Mouse (Mus musculus) kidney, embryonic 14.5 days (tissue): ENCODE measurements at regions not wholly inside any gene's neighbourhood (a gene's known extent, or its start where the extent isn't known, plus 50 kb on each side); places are given as distances from the start of the nearest gene placed in this dataset.

ENCODE experiments used
- ATAC-seq: fragments of 200-750 bp; cut with Nextera tagmentation; 2 replicates; pipeline ENCODE4 v1.8.0; 2017; ENCODE audit warnings: moderate number of reproducible peaks, mild to moderate bottlenecking, moderate TSS enrichment, moderate library complexity; ENCODE audit not compliant: low FRiP score, low TSS enrichment
- H3K27ac ChIP-seq: fragments of 300-500 bp; sonication (generic); 2 replicates; pipeline ENCODE4 v1.5.1; 2014; ENCODE audit warnings: low read depth, mild to moderate bottlenecking, low read length, moderate library complexity, mixed read lengths
- H3K27me3 ChIP-seq: fragments of 300-500 bp; sonication (generic); 2 replicates; pipeline ENCODE4 v1.6.1; 2014; ENCODE audit warnings: mild to moderate bottlenecking, low read length; ENCODE audit not compliant: control insufficient read depth, insufficient read depth
- H3K36me3 ChIP-seq: fragments of 300-500 bp; sonication (generic); 2 replicates; pipeline ENCODE4 v1.6.1; 2014; ENCODE audit warnings: low read length, mixed read lengths; ENCODE audit not compliant: control insufficient read depth, insufficient read depth
- H3K4me1 ChIP-seq: fragments of 300-500 bp; sonication (generic); 2 replicates; pipeline ENCODE4 v1.6.1; 2014; ENCODE audit warnings: low read length, mixed read lengths; ENCODE audit not compliant: control insufficient read depth, insufficient read depth
- H3K4me2 ChIP-seq: fragments of 300-500 bp; sonication (generic); replicated peaks from 2 replicates; pipeline ENCODE4 v1.6.1; 2014; ENCODE audit warnings: low read depth, mild to moderate bottlenecking, low read length
- H3K4me3 ChIP-seq: fragments of 300-500 bp; sonication (generic); 2 replicates; pipeline ENCODE4 v1.5.1; 2014; ENCODE audit warnings: mild to moderate bottlenecking, low read length
- H3K9ac ChIP-seq: fragments of 300-500 bp; sonication (generic); 2 replicates; pipeline ENCODE4 v1.6.1; 2014; ENCODE audit warnings: low read depth, mild to moderate bottlenecking, low read length, moderate library complexity
- H3K9me3 ChIP-seq: fragments of 300-500 bp; sonication (generic); 2 replicates; pipeline ENCODE4 v1.6.1; 2016; ENCODE audit warnings: low read length; ENCODE audit not compliant: control insufficient read depth
- WGBS: fragments of 180-500 bp; shearing (Covaris S2); extraction: QIAGEN DNeasy Blood & Tissue Kit; methylation state at CpG from one replicate; pipeline ENCODE4 v1.1.7; 2014; 5-methylcytosine and 5-hydroxymethylcytosine counted together

DNA sequence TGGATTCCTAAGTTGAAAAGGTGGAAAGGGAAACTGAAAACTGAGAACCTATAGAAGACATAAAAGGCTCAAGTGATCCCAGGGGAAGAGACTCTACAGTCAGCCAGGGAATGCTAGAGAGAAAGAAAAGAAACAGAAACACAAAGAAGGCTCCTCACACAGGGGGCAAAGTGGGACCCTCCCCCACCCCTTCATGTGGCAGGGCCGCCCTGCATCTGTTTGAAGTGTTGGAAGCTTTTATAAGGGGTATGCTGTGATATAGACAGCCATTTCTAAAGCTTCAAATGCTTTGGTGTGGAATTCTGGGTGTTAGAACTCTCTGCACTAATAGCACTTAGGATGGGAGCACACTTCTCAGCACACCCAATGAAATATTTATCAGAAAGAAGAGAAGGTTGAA is 276.7 kb upstream of the Cdh5 start:
- Histone ChIP-seq H3K27ac (peak overlapping the region; percentile 57), H3K9me3 (no peaks in the 10 kb centered on the region), H3K27me3 (no peaks in the 10 kb centered on the region), H3K9ac (no peak overlapping the region), H3K4me3 (no peak overlapping the region), H3K4me1 (peaks cover 8% of the 10 kb centered on the region; the same call in 1 of the 2 replicates), H3K36me3 (no peaks in the 10 kb centered on the region), H3K4me2 (no peak overlapping the region)
- 27% methylated on average over 1 of the region's 1 CpGs for WGBS
- no peak for ATAC-seq

DNA sequence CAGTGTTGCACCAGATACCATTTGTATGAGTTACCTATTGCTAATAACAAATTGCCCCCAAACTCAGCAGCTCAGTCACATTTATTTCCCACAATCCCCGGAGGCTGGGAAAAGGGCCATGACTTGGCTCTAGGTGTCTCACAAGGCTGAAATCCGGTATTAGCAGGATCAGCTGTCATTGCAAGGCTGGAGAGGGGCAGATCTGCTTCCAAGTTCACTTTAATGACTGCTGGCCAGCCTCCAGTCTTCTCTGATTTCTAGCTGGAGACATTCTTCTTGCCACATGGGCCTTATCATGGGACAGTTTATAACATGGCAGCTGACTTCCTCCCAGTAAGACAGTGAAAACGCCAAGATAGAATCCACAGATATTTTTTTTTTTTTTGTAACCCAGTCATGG is 276.1 kb upstream of the Cdh5 start:
- peak; percentile 91 for ATAC-seq
- Histone ChIP-seq H3K9me3 (no peaks in the 10 kb centered on the region), H3K4me3 (no peak overlapping the region), H3K4me2 (no peak overlapping the region), H3K4me1 (peaks cover 8% of the 10 kb centered on the region; the same call in 1 of the 2 replicates), H3K9ac (no peak overlapping the region), H3K27me3 (no peaks in the 10 kb centered on the region), H3K36me3 (no peaks in the 10 kb centered on the region), H3K27ac (peak overlapping the region; percentile 83)
- 18% methylated on average over 3 of the region's 3 CpGs for WGBS

DNA sequence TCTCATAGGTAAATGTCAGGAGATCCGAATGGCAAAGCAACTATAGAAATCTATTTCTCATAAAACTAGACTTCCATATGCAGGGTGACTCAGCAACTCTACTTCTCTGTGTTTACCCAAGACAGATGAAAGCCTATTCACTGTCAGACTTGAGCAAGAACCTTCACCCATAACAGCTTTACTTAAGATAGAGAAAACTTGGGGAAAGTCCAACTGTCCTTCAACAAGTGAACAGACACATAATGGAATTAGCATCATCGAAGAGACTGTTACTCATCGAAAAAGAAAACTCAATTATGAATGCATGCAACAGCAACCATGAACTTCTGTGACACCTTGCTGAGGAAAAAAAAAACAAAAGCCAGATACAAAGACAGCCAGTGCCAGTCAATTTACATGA is 271.0 kb upstream of the Cdh5 start:
- Histone ChIP-seq H3K9ac (no peak overlapping the region), H3K9me3 (no peaks in the 10 kb centered on the region), H3K4me1 (no peaks in the 10 kb centered on the region), H3K27ac (no peak overlapping the region), H3K4me2 (no peak overlapping the region), H3K27me3 (no peaks in the 10 kb centered on the region), H3K4me3 (no peak overlapping the region), H3K36me3 (no peaks in the 10 kb centered on the region)
- WGBS: 85% methylated on average over 3 of the region's 3 CpGs
- ATAC-seq: no peak

DNA sequence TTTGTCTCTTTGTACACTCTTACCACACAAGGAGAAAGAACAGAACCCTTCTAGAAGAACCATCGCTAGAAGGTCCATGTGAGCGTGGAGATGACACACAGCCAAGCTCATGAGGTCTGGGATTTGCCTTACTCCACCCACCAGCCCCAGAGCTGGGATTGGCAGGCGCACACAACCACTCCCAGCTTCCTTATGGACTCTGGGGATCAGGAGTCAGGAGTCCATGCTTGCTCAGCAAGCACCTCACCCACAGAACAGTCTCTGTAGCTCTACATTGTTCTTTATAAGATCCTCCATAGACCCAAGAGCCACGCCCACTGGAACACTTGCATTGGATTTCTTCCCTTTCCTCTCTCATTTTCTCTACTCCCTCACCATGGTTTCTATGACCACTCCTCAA is 261.4 kb upstream of the Cdh5 start:
- H3K27ac ChIP-seq: no peak overlapping the region
- H3K4me2 ChIP-seq: no peak overlapping the region
- no peaks in the 10 kb centered on the region for H3K9me3 ChIP-seq
- H3K4me1 ChIP-seq: no peaks in the 10 kb centered on the region
- no peak overlapping the region for H3K9ac ChIP-seq
- no peaks in the 10 kb centered on the region for H3K36me3 ChIP-seq
- ATAC-seq: no peak
- no peak overlapping the region for H3K4me3 ChIP-seq
- WGBS: 92% methylated on average over 4 of the region's 4 CpGs
- no peaks in the 10 kb centered on the region for H3K27me3 ChIP-seq

DNA sequence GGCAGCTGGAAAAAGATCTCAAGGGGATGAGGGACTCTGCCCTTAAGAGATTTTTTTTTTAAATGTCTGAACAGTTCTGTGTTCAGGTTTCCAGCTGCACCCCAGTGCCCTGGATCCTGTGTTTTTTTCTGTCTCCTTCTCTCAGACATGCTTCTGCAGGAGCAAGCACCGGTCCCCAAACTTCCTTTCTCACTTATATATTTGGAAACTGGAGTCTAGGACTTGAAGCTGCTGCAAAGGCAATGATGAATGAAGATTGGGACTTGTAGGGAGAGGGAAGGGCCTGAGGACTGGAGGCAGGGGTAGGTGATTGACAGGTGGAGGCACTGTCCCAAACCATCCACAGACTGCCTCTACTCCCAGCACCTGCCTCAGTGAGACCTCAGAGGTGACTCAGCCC is 255.5 kb upstream of the Cdh5 start:
- Histone ChIP-seq H3K9ac (no peak overlapping the region), H3K4me2 (no peak overlapping the region), H3K4me1 (0 out of 2 replicates have a peak, but pooled peaks cover 3% of the 10 kb centered on the region), H3K36me3 (no peaks in the 10 kb centered on the region), H3K9me3 (no peaks in the 10 kb centered on the region), H3K27me3 (no peaks in the 10 kb centered on the region), H3K4me3 (no peak overlapping the region), H3K27ac (no peak overlapping the region)
- no peak for ATAC-seq
- WGBS: 77% methylated on average over 1 of the region's 1 CpGs

DNA sequence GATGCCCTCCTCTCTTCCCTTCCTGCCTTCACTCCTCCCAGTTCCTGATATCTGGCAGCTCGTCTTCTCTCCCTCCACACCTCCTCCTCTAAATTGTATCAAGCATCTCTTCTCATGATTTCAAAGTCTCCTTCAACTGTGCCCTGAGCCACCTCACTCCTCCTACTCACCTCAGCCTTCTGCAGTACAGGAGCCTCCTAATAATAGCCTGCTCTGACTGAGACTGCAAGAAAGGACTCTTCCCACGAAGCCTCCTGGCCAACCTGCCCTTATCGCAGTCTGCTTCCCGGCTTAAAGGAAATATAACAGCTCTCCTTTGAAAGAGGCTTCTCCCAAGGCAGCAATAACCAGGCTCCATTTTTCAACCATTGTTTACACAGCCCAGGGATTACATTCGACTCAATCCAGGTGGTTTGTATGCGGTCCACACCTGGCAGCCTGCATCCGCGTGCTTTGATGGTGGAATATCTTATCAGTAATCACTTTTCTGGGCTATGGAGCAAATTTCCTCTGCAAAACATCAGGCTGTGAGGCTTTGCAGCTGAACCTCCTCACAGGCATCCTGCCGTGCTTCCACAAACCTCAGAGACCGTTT is 254.9 kb upstream of the Cdh5 start:
- Histone ChIP-seq H3K36me3 (no peaks in the 10 kb centered on the region), H3K4me2 (no peak overlapping the region), H3K4me1 (0 out of 2 replicates have a peak, but pooled peaks cover 3% of the 10 kb centered on the region), H3K27me3 (no peaks in the 10 kb centered on the region), H3K9me3 (no peaks in the 10 kb centered on the region), H3K9ac (no peak overlapping the region), H3K27ac (no peak overlapping the region), H3K4me3 (no peak overlapping the region)
- ATAC-seq: no peak
- 49% methylated on average over 10 of the region's 10 CpGs for WGBS

DNA sequence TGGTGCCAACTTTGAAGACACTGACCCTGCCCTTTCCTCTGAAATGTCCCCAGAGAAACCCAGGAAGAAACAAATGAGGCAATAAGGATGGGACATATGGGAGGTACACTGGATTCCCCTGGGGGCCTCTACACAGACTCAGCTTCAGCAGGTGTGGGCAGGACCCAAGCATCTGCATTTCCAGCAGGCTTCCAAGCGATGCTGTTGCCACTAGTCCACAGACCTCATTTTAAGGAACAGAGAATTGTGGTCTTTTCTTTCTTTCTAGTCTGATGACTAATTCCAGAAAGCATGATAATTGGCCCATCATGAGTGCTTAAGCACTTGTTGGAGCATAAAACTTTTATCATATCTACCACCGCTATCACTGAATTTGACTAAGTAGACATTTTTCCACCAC is 251.6 kb upstream of the Cdh5 start:
- H3K27ac ChIP-seq: no peak overlapping the region
- H3K4me3 ChIP-seq: no peak overlapping the region
- H3K4me1 ChIP-seq: 0 out of 2 replicates have a peak, but pooled peaks cover 3% of the 10 kb centered on the region
- ATAC-seq: no peak
- no peaks in the 10 kb centered on the region for H3K36me3 ChIP-seq
- no peak overlapping the region for H3K9ac ChIP-seq
- H3K4me2 ChIP-seq: no peak overlapping the region
- 92% methylated on average over 2 of the region's 2 CpGs for WGBS
- H3K27me3 ChIP-seq: no peaks in the 10 kb centered on the region
- H3K9me3 ChIP-seq: no peaks in the 10 kb centered on the region

DNA sequence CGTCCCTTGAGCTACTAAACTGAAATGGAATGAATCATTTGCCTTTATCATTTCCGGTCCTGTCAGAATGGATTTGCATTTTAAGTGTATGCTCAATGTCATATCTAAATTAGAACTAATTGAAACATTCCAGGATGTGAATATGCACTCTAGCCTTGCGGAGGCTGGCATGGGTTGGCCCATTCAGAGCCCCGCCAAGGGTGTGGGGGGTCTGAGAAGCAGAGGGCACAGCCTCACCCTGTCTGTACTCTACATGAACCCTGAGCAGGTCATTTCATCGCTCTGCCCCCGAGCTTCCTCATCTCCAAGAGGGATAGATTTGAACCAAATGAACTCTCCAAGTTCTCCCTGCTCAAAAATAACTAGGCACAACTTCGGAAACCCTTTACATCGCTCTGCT is 250.1 kb upstream of the Cdh5 start:
- H3K4me3 ChIP-seq: no peak overlapping the region
- no peak overlapping the region for H3K9ac ChIP-seq
- H3K27ac ChIP-seq: no peak overlapping the region
- no peak overlapping the region for H3K4me2 ChIP-seq
- no peaks in the 10 kb centered on the region for H3K36me3 ChIP-seq
- 86% methylated on average over 8 of the region's 8 CpGs for WGBS
- H3K4me1 ChIP-seq: 0 out of 2 replicates have a peak, but pooled peaks cover 3% of the 10 kb centered on the region
- ATAC-seq: no peak
- H3K9me3 ChIP-seq: no peaks in the 10 kb centered on the region
- H3K27me3 ChIP-seq: no peaks in the 10 kb centered on the region

DNA sequence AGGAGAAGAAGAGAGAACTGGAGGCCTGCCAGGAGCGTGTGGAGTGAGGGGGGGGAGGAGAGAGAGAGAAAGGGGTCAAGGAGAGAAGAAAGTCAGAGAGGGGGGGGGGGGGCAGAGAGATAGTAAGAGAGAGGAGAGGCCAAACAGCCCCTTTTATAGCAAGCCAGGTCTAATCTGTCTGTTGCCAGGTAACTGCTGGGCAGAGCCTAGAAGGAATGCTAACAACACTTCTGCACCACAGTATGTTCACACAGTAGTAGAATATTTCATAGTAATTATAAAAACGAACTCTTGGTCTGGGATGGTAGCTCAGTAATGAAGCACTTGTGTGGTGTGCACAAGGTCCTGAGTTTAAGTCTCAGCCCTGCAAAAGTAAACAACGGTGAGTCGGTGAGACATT is 248.4 kb upstream of the Cdh5 start:
- 84% methylated on average over 4 of the region's 4 CpGs for WGBS
- Histone ChIP-seq H3K9me3 (no peaks in the 10 kb centered on the region), H3K9ac (no peak overlapping the region), H3K27ac (no peak overlapping the region), H3K4me3 (no peak overlapping the region), H3K4me1 (no peaks in the 10 kb centered on the region), H3K36me3 (no peaks in the 10 kb centered on the region), H3K4me2 (no peak overlapping the region), H3K27me3 (no peaks in the 10 kb centered on the region)
- ATAC-seq: no peak
